Mouse (Mus musculus): ENCODE measurements around the gene Hras. TPM values are rescaled to one million over a fixed set of nuclear protein-coding genes. Genes with fewer than 3 reads are reported as not detected.
A peak's percentile ranks its signal among the peaks of the same experiment; 100 is the strongest.

The Hras gene
- polyA plus RNA-seq, 1 experiment from 2014 or later, result 73.9 TPM

GRCm38 (mm10) chr7:141220377-141220776 lies 26.6 kb upstream of the Hras start:
- Histone ChIP-seq H3K9me3 (replicated peaks) (no peaks in the 10 kb centered on the region), H3K27ac (no peak overlapping the region), H3K4me1 (peaks cover 35% of the 10 kb centered on the region), H3K27me3 (no peaks in the 10 kb centered on the region), H3K4me3 (no peak overlapping the region), H3K9ac (no peak overlapping the region), H3K36me3 (ENCODE audit: poor library complexity, severe bottlenecking) (peaks cover 12% of the 10 kb centered on the region), H3K4me2 (peak overlapping the region; percentile 79)
- no peak for ATAC-seq
- 85% methylated on average over 1 of the region's 1 CpGs for WGBS

- Histone ChIP-seq H3K4me2 (no peak overlapping the region), H3K4me3 (no peak overlapping the region), H3K9ac (no peak overlapping the region), H3K9me3 (replicated peaks) (no peaks in the 10 kb centered on the region), H3K27me3 (no peaks in the 10 kb centered on the region), H3K36me3 (ENCODE audit: poor library complexity, severe bottlenecking) (peaks cover 12% of the 10 kb centered on the region), H3K4me1 (peaks cover 41% of the 10 kb centered on the region), H3K27ac (no peak overlapping the region)
- 94% methylated on average over 1 of the region's 1 CpGs for WGBS
- ATAC-seq, result no peak
Measured at GRCm38 (mm10) chr7:141219558-141220099, 25.8 kb upstream of the Hras start.

DNA sequence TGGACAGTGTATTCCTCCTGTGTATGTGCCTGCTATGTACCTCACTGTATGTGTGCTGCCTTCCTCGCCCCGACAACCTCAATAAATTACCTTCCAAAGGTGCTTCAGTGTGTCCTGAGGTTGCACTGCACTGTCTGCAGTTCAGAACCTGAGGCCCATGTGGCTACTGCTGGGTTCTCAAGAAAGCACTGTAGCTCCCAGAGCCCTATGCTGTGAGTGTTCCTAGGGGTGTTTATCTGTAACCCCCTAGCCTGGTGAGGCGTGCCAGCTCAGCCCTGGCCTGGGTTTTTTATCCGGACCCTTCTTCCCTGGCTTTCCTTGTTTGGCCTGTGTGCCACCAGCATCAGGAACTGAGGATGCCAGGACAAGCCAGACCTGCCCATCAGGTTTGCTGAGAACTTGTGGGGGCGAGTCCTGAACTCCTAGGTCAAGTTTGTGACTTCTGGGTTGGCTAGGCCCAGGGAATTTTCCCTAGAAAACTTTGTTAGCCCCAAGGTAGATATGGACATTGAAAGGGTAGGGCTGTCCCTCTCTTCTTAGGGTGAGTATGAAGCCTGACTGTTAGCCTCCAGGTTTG lies 24.8 kb upstream of the Hras start:
- Histone ChIP-seq H3K27me3 (no peaks in the 10 kb centered on the region), H3K4me2 (no peak overlapping the region), H3K9me3 (replicated peaks) (no peaks in the 10 kb centered on the region), H3K36me3 (ENCODE audit: poor library complexity, severe bottlenecking) (peaks cover 12% of the 10 kb centered on the region), H3K27ac (no peak overlapping the region), H3K9ac (no peak overlapping the region), H3K4me1 (peaks cover 41% of the 10 kb centered on the region), H3K4me3 (no peak overlapping the region)
- ATAC-seq, result no peak
- WGBS, result 92% methylated on average over 5 of the region's 5 CpGs

DNA sequence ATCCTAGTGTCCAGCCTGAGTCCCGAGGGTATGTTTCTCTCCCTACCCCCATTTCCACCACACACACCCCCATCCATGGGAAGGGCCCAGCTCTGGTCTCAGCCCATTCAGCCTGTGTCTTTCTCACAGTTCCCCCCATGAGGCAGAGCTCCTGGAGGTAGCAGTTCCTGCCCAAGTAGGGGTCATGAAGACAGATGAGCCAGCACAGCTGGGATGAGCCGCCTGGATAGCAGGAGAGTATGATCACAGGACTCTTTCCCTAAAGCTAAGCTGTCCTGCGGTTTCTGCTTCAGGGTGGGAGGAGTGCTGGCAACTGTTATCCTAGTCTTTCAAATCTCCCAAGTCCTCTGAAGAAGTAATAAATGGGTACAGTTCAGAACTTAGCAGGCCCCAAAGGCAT lies 24.3 kb upstream of the Hras start:
- no peak for ATAC-seq
- H3K9ac ChIP-seq, result no peak overlapping the region
- no peaks in the 10 kb centered on the region for H3K9me3 ChIP-seq (replicated peaks)
- 77% methylated on average over 3 of the region's 3 CpGs for WGBS
- H3K27ac ChIP-seq, result no peak overlapping the region
- no peak overlapping the region for H3K4me2 ChIP-seq
- peaks cover 12% of the 10 kb centered on the region for H3K36me3 ChIP-seq (ENCODE audit: poor library complexity, severe bottlenecking)
- H3K4me1 ChIP-seq, result peaks cover 41% of the 10 kb centered on the region
- no peak overlapping the region for H3K4me3 ChIP-seq
- no peaks in the 10 kb centered on the region for H3K27me3 ChIP-seq

DNA sequence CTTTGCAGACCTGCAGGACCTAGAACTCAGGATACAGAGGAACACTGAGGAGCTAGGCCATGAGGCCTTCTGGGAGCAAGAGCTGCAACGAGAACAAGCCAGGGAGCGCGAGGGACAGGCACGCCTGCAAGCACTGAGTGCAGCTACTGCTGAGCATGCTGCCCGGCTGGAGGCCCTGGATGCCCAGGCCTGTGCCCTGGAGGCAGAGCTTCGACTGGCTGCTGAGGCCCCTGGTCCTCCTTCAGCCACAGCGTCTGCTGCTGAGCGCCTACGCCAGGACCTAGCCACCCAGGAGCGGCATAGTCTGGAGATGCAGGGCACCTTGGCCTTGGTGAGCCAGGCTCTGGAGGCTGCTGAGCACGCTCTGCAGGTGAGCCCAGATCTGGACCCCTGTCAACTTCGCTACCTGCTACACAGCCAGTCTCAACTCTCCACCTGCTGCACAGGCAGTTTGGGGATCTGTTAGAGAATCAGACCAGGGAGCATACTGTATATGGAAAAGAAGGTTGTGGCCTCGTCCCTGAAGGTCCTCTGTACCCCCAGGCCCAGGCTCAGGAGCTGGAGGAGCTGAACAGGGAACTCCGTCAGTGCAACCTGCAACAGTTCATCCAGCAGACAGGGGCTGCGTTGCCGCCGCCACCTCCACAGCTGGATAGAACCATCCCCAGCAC lies 23.7 kb upstream of the Hras start:
- Histone ChIP-seq H3K36me3 (ENCODE audit: poor library complexity, severe bottlenecking) (peaks cover 12% of the 10 kb centered on the region), H3K4me3 (no peak overlapping the region), H3K9ac (0 out of 2 replicates have a peak overlapping the region, but pooled peaks have one; percentile 79), H3K9me3 (replicated peaks) (no peaks in the 10 kb centered on the region), H3K4me2 (no peak overlapping the region), H3K4me1 (peaks cover 38% of the 10 kb centered on the region), H3K27me3 (no peaks in the 10 kb centered on the region), H3K27ac (no peak overlapping the region)
- WGBS, result 91% methylated on average over 17 of the region's 17 CpGs
- no peak for ATAC-seq

DNA sequence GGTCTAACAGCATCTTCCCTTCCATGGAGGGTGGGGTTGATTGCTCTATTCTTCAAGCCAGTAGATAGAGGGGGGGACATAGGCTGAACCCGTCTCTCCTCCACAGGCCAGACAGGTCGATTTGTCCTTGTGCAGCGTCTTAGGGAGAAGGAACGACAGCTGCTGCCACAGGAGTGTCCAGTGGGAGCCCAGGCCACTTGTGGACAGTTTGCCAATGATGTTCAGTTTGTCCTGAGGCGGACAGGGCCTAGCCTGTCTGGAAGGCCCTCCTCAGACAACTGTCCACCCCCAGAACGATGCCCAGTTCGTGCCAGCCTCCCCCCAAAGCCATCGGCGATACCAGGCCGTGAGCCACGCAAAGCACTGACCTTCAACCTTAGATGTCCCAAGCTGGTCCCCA lies 23.1 kb upstream of the Hras start:
- Histone ChIP-seq H3K4me2 (peak overlapping the region; percentile 97), H3K4me3 (peak overlapping the region; percentile 70), H3K27ac (no peak overlapping the region), H3K4me1 (peaks cover 32% of the 10 kb centered on the region), H3K36me3 (ENCODE audit: poor library complexity, severe bottlenecking) (peaks cover 12% of the 10 kb centered on the region), H3K9me3 (replicated peaks) (no peaks in the 10 kb centered on the region), H3K27me3 (no peaks in the 10 kb centered on the region), H3K9ac (peak overlapping the region; percentile 79; the same call in 1 of the 2 replicates)
- no peak for ATAC-seq
- 86% methylated on average over 11 of the region's 11 CpGs for WGBS

GRCm38 (mm10) chr7:141215880-141216733 lies 22.3 kb upstream of the Hras start:
- Histone ChIP-seq H3K9ac (peak overlapping the region; percentile 79), H3K36me3 (ENCODE audit: poor library complexity, severe bottlenecking) (peaks cover 12% of the 10 kb centered on the region), H3K4me1 (peaks cover 28% of the 10 kb centered on the region), H3K4me2 (peak overlapping the region; percentile 97), H3K27me3 (no peaks in the 10 kb centered on the region), H3K4me3 (peak overlapping the region; percentile 70), H3K27ac (peak overlapping the region; percentile 48; the same call in 1 of the 2 replicates), H3K9me3 (replicated peaks) (no peaks in the 10 kb centered on the region)
- WGBS, result under 1% methylated on average over 40 of the region's 42 CpGs
- ATAC-seq, result peak; percentile 65

DNA sequence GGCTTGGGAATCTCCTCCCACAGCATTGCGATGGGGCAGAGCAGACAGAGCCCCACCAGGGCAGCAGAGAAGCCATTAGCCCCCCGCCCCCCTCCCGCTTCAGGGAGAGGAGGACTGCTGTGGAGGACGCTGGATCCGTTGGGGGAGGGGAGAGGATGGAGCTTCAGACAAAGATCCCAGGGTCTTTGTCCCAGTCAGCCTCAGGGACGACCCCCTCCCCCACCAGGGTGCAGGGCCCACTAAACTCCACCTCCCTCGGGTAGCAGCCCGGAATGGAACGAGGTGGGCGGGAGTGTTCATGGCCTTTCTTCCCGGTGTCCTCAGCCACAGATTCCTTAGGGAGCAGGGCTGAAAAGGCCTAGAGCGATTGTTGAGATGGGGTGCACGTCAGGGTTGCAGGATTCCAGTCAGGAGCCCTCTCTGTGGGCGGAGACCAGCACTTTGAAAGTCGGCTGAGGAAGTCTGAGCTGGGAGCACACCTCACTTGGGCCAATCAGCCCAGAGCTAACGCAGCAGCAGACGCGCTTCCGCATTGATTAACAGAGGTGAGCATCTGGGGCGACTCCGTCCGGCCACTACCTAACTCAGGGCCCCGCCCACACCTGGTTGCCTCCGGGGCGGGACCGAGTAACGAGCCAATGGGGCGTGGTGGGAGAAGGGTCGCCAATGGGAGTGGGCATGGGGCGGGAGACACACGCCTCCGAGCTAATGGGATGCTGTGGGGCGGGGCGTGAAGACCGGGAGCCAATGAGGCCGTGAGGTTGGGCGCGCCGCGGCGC lies 21.5 kb upstream of the Hras start, which contains the start of gene Rassf7:
Gene Rassf7, plus strand, starts transcription at position 760 of the 779 bp plus-strand sequence.
- H3K9ac ChIP-seq, result peak within 1 kb of the TSS; percentile 79
- peak; percentile 96 for ATAC-seq
- H3K4me1 ChIP-seq, result peaks cover 22% of the 10 kb centered on the region
- H3K9me3 ChIP-seq (replicated peaks), result no peaks in the 10 kb centered on the region
- peak within 1 kb of the TSS; percentile 97 for H3K4me2 ChIP-seq
- H3K36me3 ChIP-seq (ENCODE audit: poor library complexity, severe bottlenecking), result peaks cover 12% of the 10 kb centered on the region
- H3K4me3 ChIP-seq, result peak within 1 kb of the TSS; percentile 70
- under 1% methylated on average over 41 of the region's 41 CpGs for WGBS
- H3K27me3 ChIP-seq, result no peaks in the 10 kb centered on the region
- H3K27ac ChIP-seq, result peak within 1 kb of the TSS; percentile 88

GRCm38 (mm10) chr7:141214310-141214709 lies 20.5 kb upstream of the Hras start:
- Histone ChIP-seq H3K27me3 (no peaks in the 10 kb centered on the region), H3K4me3 (no peak overlapping the region), H3K27ac (peak overlapping the region; percentile 88; the same call in 1 of the 2 replicates), H3K4me2 (no peak overlapping the region), H3K9me3 (replicated peaks) (no peaks in the 10 kb centered on the region), H3K36me3 (ENCODE audit: poor library complexity, severe bottlenecking) (peaks cover 12% of the 10 kb centered on the region), H3K9ac (0 out of 2 replicates have a peak overlapping the region, but pooled peaks have one; percentile 79), H3K4me1 (peaks cover 17% of the 10 kb centered on the region)
- ATAC-seq, result no peak
- WGBS, result 82% methylated on average over 3 of the region's 3 CpGs

GRCm38 (mm10) chr7:141213605-141214235 lies 19.9 kb upstream of the Hras start, which contains the start of gene Lmntd2:
TSS of gene Lmntd2 (minus strand) at chr7:141214080.
- peak within 1 kb of the TSS; percentile 70 for H3K4me3 ChIP-seq
- peak within 1 kb of the TSS; percentile 97 for H3K4me2 ChIP-seq
- H3K4me1 ChIP-seq, result peaks cover 17% of the 10 kb centered on the region
- WGBS, result 93% methylated on average over 11 of the region's 11 CpGs
- peak within 1 kb of the TSS; percentile 79 for H3K9ac ChIP-seq
- H3K27me3 ChIP-seq, result no peaks in the 10 kb centered on the region
- H3K9me3 ChIP-seq (replicated peaks), result no peaks in the 10 kb centered on the region
- ATAC-seq, result no peak
- H3K36me3 ChIP-seq (ENCODE audit: poor library complexity, severe bottlenecking), result peaks cover 12% of the 10 kb centered on the region
- H3K27ac ChIP-seq, result peak within 1 kb of the TSS; percentile 88

DNA sequence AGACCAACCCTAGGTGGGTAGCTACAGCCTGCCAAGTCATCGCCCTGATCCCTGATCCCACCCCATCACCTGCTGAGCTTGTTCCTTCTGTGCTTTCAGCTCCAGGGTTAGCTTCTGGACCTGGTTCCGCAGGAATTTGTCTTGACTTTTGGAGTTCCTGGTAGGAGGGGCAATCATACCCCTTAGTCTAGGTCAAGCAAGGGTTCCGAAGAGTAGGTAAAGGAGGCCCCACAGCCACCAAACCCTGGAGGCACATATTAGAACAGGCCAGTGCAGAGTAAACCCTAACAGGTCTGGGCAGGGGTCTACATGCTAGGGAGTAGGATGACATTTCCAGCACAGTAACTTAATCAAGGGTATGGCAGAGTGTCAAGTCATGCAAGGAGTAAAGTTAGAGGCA lies 19.3 kb upstream of the Hras start:
- 84% methylated on average over 3 of the region's 3 CpGs for WGBS
- Histone ChIP-seq H3K36me3 (ENCODE audit: poor library complexity, severe bottlenecking) (peaks cover 8% of the 10 kb centered on the region), H3K27me3 (no peaks in the 10 kb centered on the region), H3K27ac (no peak overlapping the region), H3K4me2 (no peak overlapping the region), H3K9ac (no peak overlapping the region), H3K4me3 (no peak overlapping the region), H3K4me1 (peaks cover 17% of the 10 kb centered on the region), H3K9me3 (replicated peaks) (no peaks in the 10 kb centered on the region)
- ATAC-seq, result no peak

Data from forebrain, embryonic 13.5 days (tissue).